Mouse (Mus musculus) inflammation-experienced regulatory T-cells, adult 6 months (primary cell): Measurements from ENCODE around the gene AC134908.4. TPM values are rescaled to one million over a fixed set of nuclear protein-coding genes. Genes with fewer than 3 reads are reported as not detected.
"Not testable (repeated sequence)": the region's sequence is repeated elsewhere in the genome, so short reads cannot be mapped to it uniquely, and the experiment has no call there.

Experiments
- ATAC-seq: one replicate; pipeline ENCODE4 v1.8.0; 2017
- polyA plus RNA-seq, 3 experiments: library from polyadenylated mRNA; unstranded; fragments of 100-300 nt; shearing (Covaris generic); gene quantifications; one replicate each; pipeline ENCODE4 v1.2.1; 2017

AC134908.4 gene
- polyA plus RNA-seq, 3 experiments from 2014 or later, result not detected

- ATAC-seq, result no peak
Measured at GRCm38 (mm10) chr17:25830806-25831431, 35.5 kb upstream of the AC134908.4 start.

GRCm38 (mm10) chr17:25830200-25830753 is 34.8 kb upstream of the AC134908.4 start:
- ATAC-seq, result no peak

- no peak for ATAC-seq
Measured at GRCm38 (mm10) chr17:25829558-25830017, 34.1 kb upstream of the AC134908.4 start.

- peak; percentile 56 for ATAC-seq
Measured at GRCm38 (mm10) chr17:25828712-25829557, 33.5 kb upstream of the AC134908.4 start, which contains the start of gene Jmjd8. Gene Jmjd8 (plus strand): TSS chr17:25828867.

GRCm38 (mm10) chr17:25828223-25828594 is 32.8 kb upstream of the AC134908.4 start:
- ATAC-seq, result no peak

GRCm38 (mm10) chr17:25827546-25828222 is 32.2 kb upstream of the AC134908.4 start:
- ATAC-seq, result no peak

- ATAC-seq, result no peak
Measured at GRCm38 (mm10) chr17:25827011-25827410, 31.6 kb upstream of the AC134908.4 start.

GRCm38 (mm10) chr17:25825984-25826570 is 30.6 kb upstream of the AC134908.4 start:
- ATAC-seq, result no peak

GRCm38 (mm10) chr17:25825311-25825710 is 29.9 kb upstream of the AC134908.4 start:
- no peak for ATAC-seq

GRCm38 (mm10) chr17:25824362-25825142 is 29.1 kb upstream of the AC134908.4 start:
- no peak for ATAC-seq

- ATAC-seq, result peak; percentile 94
Measured at GRCm38 (mm10) chr17:25823452-25823851, 28.0 kb upstream of the AC134908.4 start, which contains the start of gene Wdr24. Gene Wdr24 (plus strand): TSS chr17:25823627.

- no peak for ATAC-seq
Measured at GRCm38 (mm10) chr17:25818851-25819780, 23.7 kb upstream of the AC134908.4 start.

GRCm38 (mm10) chr17:25817662-25818061 is 22.2 kb upstream of the AC134908.4 start:
- ATAC-seq, result no peak

- ATAC-seq, result no peak
Measured at GRCm38 (mm10) chr17:25813471-25813870, 18.0 kb upstream of the AC134908.4 start.

GRCm38 (mm10) chr17:25810890-25811289 is 15.4 kb upstream of the AC134908.4 start:
- no peak for ATAC-seq

- ATAC-seq, result no peak
Measured at GRCm38 (mm10) chr17:25809606-25810340, 14.3 kb upstream of the AC134908.4 start.

- ATAC-seq, result no peak
Measured at GRCm38 (mm10) chr17:25808789-25809605, 13.5 kb upstream of the AC134908.4 start, which contains the start of gene Fbxl16. Gene Fbxl16 (plus strand): TSS chr17:25809085.

GRCm38 (mm10) chr17:25808028-25808427 is 12.6 kb upstream of the AC134908.4 start:
- no peak for ATAC-seq

- not testable (repeated sequence) for ATAC-seq
Measured at GRCm38 (mm10) chr17:25807452-25807851, 12.0 kb upstream of the AC134908.4 start.
